Mouse (Mus musculus) layer of hippocampus, adult 11-12 months (tissue): ENCODE measurements around the gene Cd19.

Source experiments
- DNase-seq: peaks from one replicate; pipeline ENCODE4 v3.0.0; 2022; ENCODE audit warnings: low spot score

The Cd19 gene

GRCm38 (mm10) chr7:126377278-126378158, 37.2 kb downstream of the Cd19 start, which contains the start of gene Spns1:
Gene Spns1, minus strand, starts transcription at chr7:126377450.
- DNase-seq, result peak; percentile 99

GRCm38 (mm10) chr7:126376903-126377277, 37.8 kb downstream of the Cd19 start:
- peak; percentile 33 for DNase-seq

- DNase-seq, result no peak
Observed at GRCm38 (mm10) chr7:126375012-126375411, 39.7 kb downstream of the Cd19 start.

GRCm38 (mm10) chr7:126374526-126374925, 40.2 kb downstream of the Cd19 start:
- DNase-seq, result no peak

- no peak for DNase-seq
Observed at GRCm38 (mm10) chr7:126373007-126373406, 41.7 kb downstream of the Cd19 start.

- DNase-seq, result no peak
Observed at GRCm38 (mm10) chr7:126369393-126369792, 45.3 kb downstream of the Cd19 start, which contains the start of gene Lat. Gene Lat, minus strand, starts transcription at chr7:126369570.

- DNase-seq, result no peak
Observed at GRCm38 (mm10) chr7:126368367-126368766, 46.3 kb downstream of the Cd19 start.

- no peak for DNase-seq
Observed at GRCm38 (mm10) chr7:126367636-126368035, 47.1 kb downstream of the Cd19 start.

- DNase-seq, result no peak
Observed at GRCm38 (mm10) chr7:126363038-126363437, 51.7 kb downstream of the Cd19 start.

GRCm38 (mm10) chr7:126359049-126359448, 55.6 kb downstream of the Cd19 start:
- DNase-seq, result no peak
